Mouse (Mus musculus) forebrain, embryonic 11.5 days (tissue): ENCODE measurements around the gene Rbm8a. TPM values are rescaled to one million over a fixed set of nuclear protein-coding genes. Genes with fewer than 3 reads are reported as not detected.

Experiments
- polyA plus RNA-seq: library from polyadenylated mRNA; unstranded; fragments of >200 nt; fragmentation: Nextera tagmentation; extraction: Ambion mirVana; gene quantifications from 2 replicates; pipeline ENCODE4 v1.2.1, GENCODE M21; 2014

Gene Rbm8a
- polyA plus RNA-seq, 1 experiment from 2014 or later, result 199 TPM

Other genes with a start within 250 kb of the Rbm8a start
- gene BC107364, start 177.6 kb upstream of the Rbm8a start, polyA plus RNA-seq, result not detected in 2 replicates
- gene Hfe2, start 104.8 kb upstream of the Rbm8a start, polyA plus RNA-seq, result 0.69 and 0.77 TPM in 2 replicates
- 45.5 and 46.3 TPM in 2 replicates for gene Txnip, start 72.0 kb upstream of the Rbm8a start, polyA plus RNA-seq
- gene Gm16253, start 52.9 kb upstream of the Rbm8a start, polyA plus RNA-seq, result 1.0 TPM in 1 of 2 replicates, not detected in the other
- 22.0 and 28.4 TPM in 2 replicates for gene Polr3gl, start 35.8 kb upstream of the Rbm8a start, polyA plus RNA-seq
- 1.9 and 2.4 TPM in 2 replicates for gene Ankrd34a, start 33.3 kb upstream of the Rbm8a start, polyA plus RNA-seq
- 5.5 TPM in 2 replicates for gene Lix1l, start 28.8 kb upstream of the Rbm8a start, polyA plus RNA-seq
- 41.3 and 41.6 TPM in 2 replicates for gene Pex11b, start 5.4 kb downstream of the Rbm8a start, polyA plus RNA-seq
- gene Gm42957, start 5.5 kb downstream of the Rbm8a start, polyA plus RNA-seq, result 0.09 TPM in 1 of 2 replicates, not detected in the other
- gene Itga10, start 15.7 kb downstream of the Rbm8a start, polyA plus RNA-seq, result 0.65 and 0.87 TPM in 2 replicates
- 0.27 and 0.37 TPM in 2 replicates for gene Ankrd35, start 40.2 kb downstream of the Rbm8a start, polyA plus RNA-seq
- 40.2 and 45.2 TPM in 2 replicates for gene Pias3, start 66.5 kb downstream of the Rbm8a start, polyA plus RNA-seq
- gene Nudt17, start 78.6 kb downstream of the Rbm8a start, polyA plus RNA-seq, result 11.8 and 12.8 TPM in 2 replicates
- 41.9 and 44.1 TPM in 2 replicates for gene Polr3c, start 97.7 kb downstream of the Rbm8a start, polyA plus RNA-seq
- 84.8 and 95.3 TPM in 2 replicates for gene Rnf115, start 97.7 kb downstream of the Rbm8a start, polyA plus RNA-seq
- not detected in 2 replicates for gene Pdzk1, start 199.4 kb downstream of the Rbm8a start, polyA plus RNA-seq
- not detected in 2 replicates for gene Cd160, start 199.4 kb downstream of the Rbm8a start, polyA plus RNA-seq